Mouse (Mus musculus): ENCODE data around the gene Osbp2. TPM values are rescaled to one million over a fixed set of nuclear protein-coding genes. Genes with fewer than 3 reads are reported as not detected.
A peak's percentile ranks its signal among the peaks of the same experiment; 100 is the strongest.
"Not testable (repeated sequence)": the region's sequence is repeated elsewhere in the genome, so short reads cannot be mapped to it uniquely, and the experiment has no call there.

Gene Osbp2
- total RNA-seq (2021): 100 to 1,000 TPM; 125 to 126 TPM

DNA sequence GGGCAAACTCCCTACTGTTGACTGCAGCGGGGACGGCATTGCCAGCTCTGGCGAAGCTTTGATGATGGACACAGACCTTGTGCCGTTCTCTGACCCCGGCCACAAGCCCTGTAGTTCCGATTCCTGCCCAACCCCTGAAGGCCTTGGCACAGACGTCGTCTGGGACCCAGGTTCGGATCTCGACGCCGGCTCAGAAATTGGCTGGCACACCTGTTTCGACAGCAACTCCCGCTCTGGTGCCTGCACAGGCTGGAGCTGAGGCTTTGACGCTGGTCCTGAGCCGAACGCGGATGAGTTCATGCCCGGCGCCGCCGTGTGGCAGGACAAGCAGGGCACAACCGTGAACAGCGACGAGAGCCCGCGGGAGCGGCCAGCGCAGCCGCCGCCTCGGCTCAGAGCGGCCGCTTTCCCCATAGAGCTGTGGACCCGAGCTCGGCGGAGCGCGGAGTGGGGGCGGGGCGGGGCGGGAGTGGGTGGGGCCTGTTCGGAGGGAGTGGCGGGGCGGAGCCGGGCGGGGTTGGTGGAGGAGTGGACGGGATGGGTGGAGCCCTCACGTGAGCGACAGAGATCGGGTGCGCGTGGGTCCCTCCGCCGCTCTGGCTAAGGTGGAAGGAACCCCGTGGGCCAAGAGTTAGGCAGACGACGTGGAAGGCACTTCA, at the start of gene Osbp2:
Gene Osbp2 (minus strand): TSS at position 450 of the 659 bp plus-strand sequence.
- intact Hi-C loops (cut with DNase I): no loop called here
- peak; percentile 50 to 88 for DNase-seq (ENCODE audit: extremely low spot score in 1 of 2, low spot score in 2 of 2)

- intact Hi-C loops (cut with DNase I): loop anchor here (5.0 to 10.0 kb wide), 3 partner anchors 106 to 378 kb away; no protein-coding TSS in a partner anchor
- DNase-seq (ENCODE audit: extremely low spot score in 1 of 2, low spot score in 2 of 2): peak in 1 of 2 experiments; percentile 66
Observed at GRCm38 (mm10) chr11:3912875-3913271, 49.2 kb upstream of the Osbp2 start.

- peak; percentile 54 to 55 for DNase-seq (ENCODE audit: extremely low spot score in 1 of 2, low spot score in 2 of 2)
- intact Hi-C loops (cut with DNase I): loop anchor here (5.0 to 10.0 kb wide), 3 partner anchors 105 to 377 kb away; no protein-coding TSS in a partner anchor
Observed at GRCm38 (mm10) chr11:3912100-3912874, 48.6 kb upstream of the Osbp2 start.

GRCm38 (mm10) chr11:3911440-3911839, 47.7 kb upstream of the Osbp2 start:
- intact Hi-C loops (cut with DNase I): loop anchor here (5.0 to 10.0 kb wide), 3 partner anchors 104 to 377 kb away; no protein-coding TSS in a partner anchor
- not testable (repeated sequence) for DNase-seq (ENCODE audit: extremely low spot score in 1 of 2, low spot score in 2 of 2)

- intact Hi-C loops (cut with DNase I): loop anchor here (5.0 to 10.0 kb wide), 3 partner anchors 103 to 376 kb away; no protein-coding TSS in a partner anchor
- DNase-seq (ENCODE audit: extremely low spot score in 1 of 2, low spot score in 2 of 2): no peak
Observed at GRCm38 (mm10) chr11:3910513-3911310, 47.0 kb upstream of the Osbp2 start.

DNA sequence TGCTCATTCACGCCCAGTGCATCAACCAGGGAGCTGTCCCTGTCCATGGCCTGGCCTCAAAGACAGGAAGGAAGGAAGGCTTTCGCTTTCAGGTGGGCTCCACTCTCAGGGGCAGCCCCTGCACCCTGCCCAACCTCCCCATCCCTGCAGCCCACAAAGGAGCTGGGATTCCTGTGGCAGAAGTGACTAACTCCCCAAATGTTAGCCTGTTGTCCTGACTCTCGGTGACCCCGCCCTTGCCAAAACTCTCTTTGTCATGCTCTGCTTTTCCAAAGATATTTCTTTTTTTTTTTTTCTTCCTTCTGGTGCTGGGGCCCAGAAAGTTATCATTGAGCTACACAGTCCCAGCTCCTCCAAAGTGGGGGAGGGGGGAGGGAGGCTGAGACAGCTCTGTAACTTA, 45.5 kb upstream of the Osbp2 start:
- no peak for DNase-seq (ENCODE audit: extremely low spot score in 1 of 2, low spot score in 2 of 2)
- intact Hi-C loops (cut with DNase I): no loop called here

- no peak for DNase-seq (ENCODE audit: extremely low spot score in 1 of 2, low spot score in 2 of 2)
- intact Hi-C loops (cut with DNase I): no loop called here
Observed at GRCm38 (mm10) chr11:3905446-3905845, 41.7 kb upstream of the Osbp2 start.

DNA sequence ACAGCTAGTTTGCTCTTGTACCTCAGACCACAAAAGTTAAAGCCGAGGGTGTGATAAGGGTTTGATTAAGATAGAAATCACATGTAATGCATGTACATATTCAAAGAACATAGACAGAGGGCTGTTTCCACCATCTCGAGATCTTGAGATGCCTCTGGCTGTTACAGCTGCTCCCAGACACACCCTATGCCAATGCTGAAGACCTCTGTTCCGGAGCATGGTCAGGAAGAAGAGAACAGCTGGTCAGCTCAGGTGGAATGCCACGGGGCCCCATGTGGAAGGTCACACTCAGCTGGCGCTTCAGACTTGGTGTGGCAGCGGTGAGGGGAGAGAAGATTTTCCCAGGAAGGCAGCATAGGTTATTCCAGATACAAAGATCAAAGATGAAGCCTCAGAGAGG, 41.0 kb upstream of the Osbp2 start:
- intact Hi-C loops (cut with DNase I): no loop called here
- DNase-seq (ENCODE audit: extremely low spot score in 1 of 2, low spot score in 2 of 2): no peak

DNA sequence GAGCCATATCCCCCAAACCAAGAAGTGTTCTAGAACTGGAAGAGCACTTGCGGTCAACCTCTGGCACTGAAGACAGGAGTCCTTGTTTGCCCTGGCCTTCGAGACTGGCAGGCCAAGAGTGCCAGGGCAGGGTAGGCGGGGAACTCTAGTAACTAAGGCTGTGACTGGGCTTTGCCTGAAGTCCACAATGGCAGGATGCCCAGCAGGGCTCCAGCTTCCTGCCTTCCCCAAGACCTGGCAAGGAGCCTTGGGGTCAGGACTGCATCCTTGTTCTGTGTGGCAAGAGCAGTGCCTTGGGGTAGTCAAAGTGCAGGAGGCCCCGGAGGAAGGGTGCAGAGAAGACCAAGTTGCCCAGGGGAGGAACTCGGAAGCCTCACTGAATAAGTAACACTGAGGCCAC, 39.3 kb upstream of the Osbp2 start:
- peak; percentile 73 to 92 for DNase-seq (ENCODE audit: extremely low spot score in 1 of 2, low spot score in 2 of 2)
- intact Hi-C loops (cut with DNase I): no loop called here

DNA sequence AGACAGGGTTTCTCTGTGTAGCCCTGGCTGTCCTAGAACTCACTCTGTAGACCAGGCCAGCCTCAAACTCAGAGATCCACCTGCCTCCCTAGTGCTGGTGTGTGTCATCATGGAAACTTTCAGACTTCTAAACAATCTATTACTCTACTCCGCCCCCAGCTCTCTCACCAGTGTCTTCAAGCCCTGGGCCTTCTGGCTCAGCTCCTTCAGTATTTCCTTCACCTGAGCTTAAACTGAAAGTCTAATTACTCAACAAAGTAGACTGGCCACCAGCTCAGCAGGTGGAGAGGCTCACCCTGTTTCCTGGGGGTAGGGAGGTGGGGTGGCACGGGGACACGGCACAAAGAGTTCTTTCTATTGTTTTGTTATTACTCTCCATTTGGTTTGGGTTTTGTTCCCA, 38.8 kb upstream of the Osbp2 start:
- intact Hi-C loops (cut with DNase I): no loop called here

GRCm38 (mm10) chr11:3900296-3900695, 36.6 kb upstream of the Osbp2 start:
- DNase-seq (ENCODE audit: extremely low spot score in 1 of 2, low spot score in 2 of 2): no peak

More for the DNA sequence above, 38.8 kb upstream of the Osbp2 start:
- DNase-seq (ENCODE audit: extremely low spot score in 1 of 2, low spot score in 2 of 2): no peak

DNA sequence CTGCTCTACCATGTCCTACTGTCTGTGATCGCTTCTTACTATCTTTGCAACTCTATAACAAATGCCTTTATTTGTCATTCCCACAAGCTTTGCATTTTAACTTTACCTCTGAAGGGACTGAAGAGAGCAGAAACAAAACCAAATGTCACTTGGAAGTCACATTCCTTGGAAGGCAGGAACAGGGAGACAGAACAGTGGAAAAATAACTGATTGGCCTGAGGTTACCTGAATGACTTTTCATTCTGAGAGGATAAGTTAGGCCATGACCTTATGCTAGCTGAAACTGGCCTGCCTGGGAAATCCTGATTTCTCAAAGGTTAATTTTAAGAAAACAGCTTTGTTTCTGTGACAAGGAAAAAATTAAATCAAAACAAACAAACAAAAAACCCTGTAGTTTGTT, 32.2 kb upstream of the Osbp2 start:
- DNase-seq (ENCODE audit: extremely low spot score in 1 of 2, low spot score in 2 of 2): no peak
- intact Hi-C loops (cut with DNase I): no loop called here

More at GRCm38 (mm10) chr11:3900296-3900695, 36.6 kb upstream of the Osbp2 start:
- intact Hi-C loops (cut with DNase I): no loop called here

DNA sequence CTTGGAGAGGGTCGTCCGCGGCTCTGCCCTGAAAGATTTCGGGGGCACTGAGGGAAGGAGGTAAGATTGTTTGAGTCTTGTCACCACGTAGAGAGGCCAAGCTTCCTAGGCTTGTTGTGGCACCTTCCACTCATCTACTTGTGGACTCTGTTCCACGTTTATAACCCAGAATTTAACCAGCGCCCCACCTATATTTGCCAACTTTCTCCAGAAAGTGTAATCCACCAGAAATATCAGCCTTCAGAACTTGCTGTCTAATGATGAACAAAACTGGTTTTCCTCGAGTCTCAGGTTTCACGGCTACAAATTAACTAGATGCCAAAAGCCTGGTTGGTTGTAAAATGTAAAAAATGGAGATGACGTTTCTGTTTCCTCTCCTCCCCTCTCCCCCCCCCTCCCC, 31.8 kb upstream of the Osbp2 start:
- no peak for DNase-seq (ENCODE audit: extremely low spot score in 1 of 2, low spot score in 2 of 2)
- intact Hi-C loops (cut with DNase I): no loop called here

GRCm38 (mm10) chr11:3894406-3895281, 30.9 kb upstream of the Osbp2 start, which contains the start of the genes 4921536K21Rik and Dusp18:
4921536K21Rik (minus strand) TSS chr11:3895098.
Dusp18 (plus strand) TSS chr11:3895240.
- intact Hi-C loops (cut with DNase I): no loop called here
- peak; percentile 96 to 97 for DNase-seq (ENCODE audit: extremely low spot score in 1 of 2, low spot score in 2 of 2)

DNA sequence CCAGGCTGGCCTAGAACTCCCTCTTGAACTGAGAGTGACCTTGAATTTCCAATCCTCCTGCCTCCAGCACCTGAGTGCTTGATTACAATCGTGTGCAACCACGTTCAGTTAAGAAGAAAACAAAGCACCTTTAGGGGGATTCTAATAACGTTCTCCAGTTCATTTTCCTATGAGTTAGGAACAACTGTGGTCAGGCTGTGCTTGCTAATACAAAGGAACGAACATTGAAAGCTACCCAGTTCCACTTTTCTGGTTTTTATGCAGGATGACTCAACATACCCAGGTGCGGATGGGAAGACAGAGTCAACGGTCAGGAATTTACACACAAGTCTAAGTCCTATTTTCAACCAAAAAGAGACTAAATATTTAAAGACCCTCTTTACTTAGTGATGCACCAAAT, 30.3 kb upstream of the Osbp2 start:
- DNase-seq (ENCODE audit: extremely low spot score in 1 of 2, low spot score in 2 of 2): no peak
- intact Hi-C loops (cut with DNase I): no loop called here

DNA sequence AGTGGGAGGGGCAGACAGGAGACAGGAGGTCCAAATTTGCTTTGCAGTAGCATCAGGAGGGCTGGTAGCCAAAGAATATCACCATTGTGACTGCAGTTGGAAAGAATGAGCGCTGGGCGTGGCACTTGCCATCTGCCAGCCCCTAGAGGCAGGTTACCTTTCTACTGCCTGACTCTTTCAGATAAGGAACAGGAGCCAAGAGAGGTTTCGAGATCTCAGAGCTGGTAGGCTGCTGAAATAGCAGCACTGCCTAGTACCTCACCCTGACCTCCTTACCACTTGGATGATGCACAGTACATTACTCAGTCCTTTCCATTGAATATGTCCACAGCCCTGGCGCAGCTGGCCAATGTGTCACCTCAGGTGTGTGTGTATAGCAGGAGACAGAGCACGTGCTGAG, 23.6 kb upstream of the Osbp2 start:
- intact Hi-C loops (cut with DNase I): no loop called here
- no peak for DNase-seq (ENCODE audit: extremely low spot score in 1 of 2, low spot score in 2 of 2)

- intact Hi-C loops (cut with DNase I): no loop called here
- no peak for DNase-seq (ENCODE audit: extremely low spot score in 1 of 2, low spot score in 2 of 2)
Observed at GRCm38 (mm10) chr11:3883711-3884110, 20.0 kb upstream of the Osbp2 start.

GRCm38 (mm10) chr11:3879836-3880235, 16.1 kb upstream of the Osbp2 start:
- DNase-seq (ENCODE audit: extremely low spot score in 1 of 2, low spot score in 2 of 2): peak; percentile 34 to 65
- intact Hi-C loops (cut with DNase I): loop anchor here (5.0 kb wide), 1 partner anchor 68 kb away; no protein-coding TSS in a partner anchor

Data from left cerebral cortex, postnatal 10 days (tissue).